Mouse (Mus musculus) cerebellum, adult 9-10 months (tissue): ENCODE measurements around the gene Kbtbd7.
"Not testable (repeated sequence)": the region's sequence is repeated elsewhere in the genome, so short reads cannot be mapped to it uniquely, and the experiment has no call there.

Experiments used
- DNase-seq: peaks from one replicate; pipeline ENCODE4 v3.0.0; 2022

Kbtbd7 gene

DNA sequence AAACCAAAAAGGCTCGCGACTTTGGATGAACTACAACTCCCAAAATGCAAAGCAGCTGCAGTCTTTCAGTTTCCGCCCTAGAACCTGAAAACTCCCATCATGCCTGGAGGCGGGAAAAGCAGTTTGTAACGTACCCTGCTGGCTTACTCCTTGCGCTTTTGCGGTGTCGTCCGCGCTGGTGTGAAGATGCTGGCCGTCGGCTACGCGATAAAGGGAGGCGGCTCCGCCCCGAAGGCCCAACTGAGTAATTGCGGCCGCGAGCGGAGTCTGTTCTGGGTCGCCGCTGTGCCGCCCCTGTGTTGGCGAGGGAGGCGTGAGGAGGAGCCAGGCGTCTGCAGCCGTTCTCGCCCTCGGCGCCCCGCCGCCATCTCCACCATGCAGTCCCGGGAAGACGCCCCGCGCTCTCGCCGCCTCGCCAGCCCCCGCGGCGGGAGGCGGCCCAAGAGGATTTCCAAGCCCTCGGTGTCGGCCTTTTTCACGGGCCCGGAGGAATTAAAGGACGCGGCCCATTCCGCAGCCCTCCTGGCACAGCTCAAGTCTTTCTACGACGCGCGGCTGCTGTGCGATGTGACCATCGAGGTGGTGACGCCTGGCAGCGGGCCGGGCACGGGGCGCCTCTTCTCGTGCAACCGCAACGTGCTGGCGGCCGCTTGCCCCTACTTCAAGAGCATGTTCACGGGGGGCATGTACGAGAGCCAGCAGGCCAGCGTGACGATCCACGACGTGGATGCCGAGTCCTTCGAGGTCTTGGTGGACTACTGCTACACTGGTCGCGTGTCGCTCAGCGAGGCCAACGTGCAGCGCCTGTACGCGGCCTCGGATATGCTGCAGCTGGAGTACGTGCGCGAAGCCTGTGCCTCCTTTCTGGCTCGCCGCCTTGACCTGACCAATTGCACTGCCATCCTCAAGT is 25.6 kb downstream of the Kbtbd7 start, which contains the start of gene Kbtbd6:
Gene Kbtbd6 (plus strand): TSS at position 155 of the 910 bp plus-strand sequence.
- peak; percentile 80 for DNase-seq

GRCm38 (mm10) chr14:79452591-79452934 is 26.3 kb downstream of the Kbtbd7 start:
- DNase-seq: not testable (repeated sequence)

GRCm38 (mm10) chr14:79460401-79460800 is 34.1 kb downstream of the Kbtbd7 start:
- DNase-seq: no peak

- no peak for DNase-seq
Observed at GRCm38 (mm10) chr14:79460988-79461387, 34.7 kb downstream of the Kbtbd7 start.

GRCm38 (mm10) chr14:79465623-79466022 is 39.3 kb downstream of the Kbtbd7 start:
- no peak for DNase-seq

- DNase-seq: peak; percentile 42
Observed at GRCm38 (mm10) chr14:79467621-79468020, 41.3 kb downstream of the Kbtbd7 start.

DNA sequence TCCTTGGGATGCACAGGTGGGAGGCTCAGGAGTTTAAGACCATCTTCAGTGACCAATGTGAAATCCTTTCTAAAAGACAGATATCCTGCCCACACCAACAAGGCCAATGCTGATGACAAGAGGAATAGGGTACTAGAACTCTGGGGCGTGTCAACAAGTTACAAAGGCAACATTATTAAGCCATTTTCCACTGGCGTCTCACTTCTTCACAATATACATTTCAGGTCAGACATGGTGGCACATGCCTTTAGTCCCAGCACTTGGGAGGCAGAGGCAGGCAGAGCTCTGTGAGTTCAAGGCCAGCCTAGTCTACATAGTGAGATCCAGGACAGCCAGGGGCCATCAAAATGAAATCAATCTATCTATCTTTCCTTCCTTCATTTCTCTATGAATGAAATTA is 47.1 kb downstream of the Kbtbd7 start:
- no peak for DNase-seq
